Mouse (Mus musculus): ENCODE measurements around the gene Sertad1. TPM values are rescaled to one million over a fixed set of nuclear protein-coding genes. Genes with fewer than 3 reads are reported as not detected.

Sertad1 gene
- polyA plus RNA-seq (2015; fragmentation: Nextera tagmentation; extraction: Ambion mirVana) = 34.9 and 37.2 TPM in 2 replicates

DNA sequence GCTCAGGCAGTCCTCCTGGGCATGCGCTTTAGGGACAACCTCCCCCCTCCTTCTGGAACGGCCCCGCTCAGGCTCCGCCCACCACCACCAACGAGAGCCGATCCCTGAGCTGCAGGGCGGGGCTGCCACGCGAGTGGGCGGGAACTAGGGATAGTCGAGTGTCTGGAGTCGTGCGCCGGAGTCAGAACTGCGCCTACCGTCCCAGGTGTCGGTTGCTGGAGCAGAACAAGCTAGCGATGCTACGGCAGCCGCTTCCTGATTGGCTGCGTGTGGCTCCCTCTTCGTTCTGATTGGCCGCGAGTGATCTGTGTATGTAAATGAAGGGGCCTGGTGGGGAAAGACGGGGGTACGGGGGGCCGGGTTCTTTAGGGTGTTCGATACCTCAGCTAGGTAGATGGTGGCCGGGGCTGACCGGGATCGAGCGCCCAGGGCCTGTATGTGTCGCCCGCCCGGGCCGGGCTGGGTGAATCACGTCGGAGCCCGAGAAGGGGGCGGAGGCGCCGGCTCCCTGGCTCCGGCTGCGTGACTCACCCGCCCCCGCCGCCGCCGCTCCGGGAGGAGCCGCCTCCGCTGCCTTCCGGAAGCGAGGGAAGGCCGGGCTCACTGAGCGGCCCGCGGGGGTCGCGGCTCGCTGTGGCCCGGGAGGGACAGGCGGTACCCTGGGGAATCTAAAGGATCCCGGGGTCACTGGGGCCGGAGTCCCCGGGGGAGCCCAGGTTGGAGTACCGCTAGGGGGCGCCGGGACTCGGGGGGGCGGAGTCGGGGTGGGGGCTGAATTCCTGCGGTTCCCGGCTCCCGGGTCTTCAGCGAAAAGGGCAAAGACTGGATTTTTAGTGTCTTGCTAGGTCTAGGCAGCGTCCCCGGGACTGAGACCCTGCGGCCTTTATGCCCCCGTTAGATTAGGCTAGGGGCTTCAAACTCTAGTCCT, at the start of gene Sertad1:
TSS of gene Sertad1 (plus strand) at position 141 of the 928 bp plus-strand sequence.
- Histone ChIP-seq H3K4me1 (replicated peaks) (peaks cover 45% of the 10 kb centered on the region), H3K4me3 (peak within 1 kb of the TSS; percentile 92), H3K9me3 (replicated peaks) (no peaks in the 10 kb centered on the region), H3K9ac (peak within 1 kb of the TSS; percentile 97), H3K4me2 (peak within 1 kb of the TSS; percentile 82), H3K27me3 (no peaks in the 10 kb centered on the region), H3K27ac (peak within 1 kb of the TSS; percentile 99), H3K36me3 (peaks cover 9% of the 10 kb centered on the region)
- ATAC-seq (replicated peaks; ENCODE audit: insufficient number of reproducible peaks, insufficient read depth, low FRiP score, low read depth) = peak; percentile 89
- WGBS = under 1% methylated on average over 80 of the region's 80 CpGs

DNA sequence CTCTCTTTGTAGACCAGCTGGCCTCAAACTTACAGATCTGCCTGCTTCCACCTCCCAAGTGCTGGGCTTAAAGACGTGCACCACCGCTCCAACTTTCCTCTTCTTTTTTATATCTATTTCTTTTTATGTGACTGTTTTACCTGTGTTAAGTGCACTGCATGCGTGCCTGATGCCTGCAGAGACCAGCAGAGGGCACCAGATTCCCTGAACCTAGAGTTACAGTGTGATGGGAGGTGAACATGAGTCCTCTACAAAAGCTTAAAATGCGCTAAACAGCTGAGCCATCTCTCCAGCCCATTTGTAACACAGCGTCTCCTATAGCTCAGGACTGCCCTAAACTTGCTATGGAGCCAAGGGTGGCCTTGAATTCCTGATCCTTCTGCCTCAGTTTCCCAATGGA, 49.2 kb upstream of the Sertad1 start:
- no peak overlapping the region for H3K4me3 ChIP-seq
- no peak overlapping the region for H3K27ac ChIP-seq
- H3K9me3 ChIP-seq (replicated peaks) = no peaks in the 10 kb centered on the region
- H3K4me1 ChIP-seq (replicated peaks) = no peaks in the 10 kb centered on the region
- peaks cover 26% of the 10 kb centered on the region for H3K27me3 ChIP-seq
- H3K4me2 ChIP-seq = no peak overlapping the region
- no peak overlapping the region for H3K9ac ChIP-seq
- ATAC-seq (replicated peaks; ENCODE audit: insufficient number of reproducible peaks, insufficient read depth, low FRiP score, low read depth) = no peak
- no peaks in the 10 kb centered on the region for H3K36me3 ChIP-seq
- 50% methylated on average over 5 of the region's 5 CpGs for WGBS

DNA sequence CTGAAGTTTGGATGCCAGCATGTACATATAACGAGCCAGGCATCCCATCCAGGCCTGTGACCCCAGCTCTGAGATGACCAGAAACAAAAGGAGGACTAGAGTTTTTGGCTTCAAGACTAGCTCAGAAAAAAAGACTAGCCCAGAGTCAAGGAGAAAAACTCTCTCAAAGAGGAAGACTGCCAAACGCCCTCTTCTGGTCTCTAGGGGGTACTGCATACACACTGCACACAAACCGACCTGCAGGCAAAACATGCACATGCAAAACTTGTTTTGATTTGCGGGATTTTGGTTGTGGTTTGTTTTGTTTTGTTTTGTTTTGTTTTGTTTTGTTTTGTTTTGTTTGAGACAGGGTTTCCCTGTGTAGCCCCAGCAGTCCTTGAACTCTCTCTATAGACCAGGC, 46.7 kb upstream of the Sertad1 start:
- Histone ChIP-seq H3K4me3 (no peak overlapping the region), H3K9me3 (replicated peaks) (no peaks in the 10 kb centered on the region), H3K36me3 (no peaks in the 10 kb centered on the region), H3K27me3 (peaks cover 12% of the 10 kb centered on the region), H3K4me1 (replicated peaks) (no peaks in the 10 kb centered on the region), H3K27ac (no peak overlapping the region), H3K4me2 (no peak overlapping the region), H3K9ac (no peak overlapping the region)
- no peak for ATAC-seq (replicated peaks; ENCODE audit: insufficient number of reproducible peaks, insufficient read depth, low FRiP score, low read depth)
- WGBS = 72% methylated on average over 4 of the region's 4 CpGs

DNA sequence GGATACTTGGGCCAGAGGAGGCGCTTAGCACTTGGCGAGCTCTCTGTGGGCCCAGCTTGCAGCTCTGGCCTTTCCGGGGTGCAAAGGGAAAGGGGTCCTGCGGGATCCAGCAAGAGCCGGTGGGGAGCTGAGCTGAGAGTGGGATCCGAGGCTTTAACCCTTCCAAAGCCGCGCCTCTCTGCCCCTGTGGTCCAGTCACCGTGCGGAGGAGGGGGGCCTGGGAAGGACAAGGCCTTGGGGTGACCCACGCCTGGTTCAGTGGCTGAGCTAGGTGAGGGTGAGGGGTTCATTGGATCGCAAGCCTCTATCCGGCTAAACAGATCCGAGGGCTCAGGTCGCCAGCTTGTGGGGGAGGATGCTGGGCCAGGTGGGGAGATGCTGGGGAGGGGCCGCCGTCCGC, 40.7 kb upstream of the Sertad1 start:
- ATAC-seq (replicated peaks; ENCODE audit: insufficient number of reproducible peaks, insufficient read depth, low FRiP score, low read depth) = no peak
- H3K27me3 ChIP-seq = peaks cover 26% of the 10 kb centered on the region
- H3K9me3 ChIP-seq (replicated peaks) = no peaks in the 10 kb centered on the region
- peaks cover 21% of the 10 kb centered on the region for H3K4me1 ChIP-seq (replicated peaks)
- no peaks in the 10 kb centered on the region for H3K36me3 ChIP-seq
- H3K9ac ChIP-seq = peak overlapping the region; percentile 64
- H3K27ac ChIP-seq = no peak overlapping the region
- H3K4me2 ChIP-seq = peak overlapping the region; percentile 96
- WGBS = 6% methylated on average over 18 of the region's 18 CpGs
- peak overlapping the region; percentile 58 for H3K4me3 ChIP-seq

GRCm38 (mm10) chr7:27446521-27447418, 39.9 kb upstream of the Sertad1 start:
- Histone ChIP-seq H3K4me3 (peak overlapping the region; percentile 67), H3K4me1 (replicated peaks) (peaks cover 21% of the 10 kb centered on the region), H3K27me3 (peaks cover 26% of the 10 kb centered on the region), H3K27ac (no peak overlapping the region), H3K9ac (peak overlapping the region; percentile 64), H3K4me2 (peak overlapping the region; percentile 96), H3K36me3 (no peaks in the 10 kb centered on the region), H3K9me3 (replicated peaks) (no peaks in the 10 kb centered on the region)
- ATAC-seq (replicated peaks; ENCODE audit: insufficient number of reproducible peaks, insufficient read depth, low FRiP score, low read depth) = 0 out of 2 replicates have a peak, but pooled peaks have one; percentile 11
- WGBS = 8% methylated on average over 39 of the region's 53 CpGs

DNA sequence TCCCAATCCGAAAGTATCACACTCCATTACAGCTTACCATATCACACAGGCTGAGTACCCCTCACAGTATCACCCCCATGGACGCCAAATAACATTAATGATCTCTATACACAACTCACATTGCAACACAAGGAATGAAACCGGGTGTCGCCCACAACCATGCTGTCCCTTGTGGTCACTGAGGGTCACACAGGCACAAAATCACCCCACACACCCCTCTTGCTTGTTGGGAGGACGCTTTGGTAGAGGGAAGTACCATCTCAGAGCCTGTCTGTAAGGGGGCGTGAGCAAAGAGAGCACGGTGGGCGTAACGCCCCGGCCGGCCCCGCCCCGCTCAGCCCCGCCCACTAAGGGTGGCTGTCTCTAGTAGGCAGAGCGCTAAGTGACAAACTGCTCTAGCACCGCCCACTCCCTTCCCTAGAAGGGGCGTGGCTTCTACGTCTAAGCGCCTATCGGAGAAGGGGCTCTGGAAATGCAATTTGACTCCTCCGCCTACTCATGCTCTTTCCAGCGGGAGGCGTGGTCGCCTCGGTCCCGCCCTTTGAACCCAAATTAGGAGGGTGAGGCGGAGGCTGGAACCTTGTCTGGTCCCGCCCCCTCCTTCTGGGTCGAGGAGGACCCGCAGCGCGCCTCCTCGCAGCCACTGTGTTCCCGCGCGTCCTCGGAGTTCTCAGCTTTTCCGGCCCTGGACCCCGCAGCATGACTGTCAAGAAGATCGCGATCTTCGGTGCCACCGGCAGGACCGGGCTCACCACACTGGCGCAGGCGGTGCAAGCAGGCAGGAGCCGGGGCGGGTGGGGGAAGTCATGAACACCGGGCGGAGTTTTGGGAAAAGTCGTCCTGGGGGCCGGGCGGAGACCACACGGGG, 39.1 kb upstream of the Sertad1 start, which contains the start of the genes Sptbn4 and Blvrb:
TSS of gene Sptbn4 (minus strand) at position 268 of the 868 bp plus-strand sequence.
TSS of gene Blvrb (plus strand) at position 560 of the 868 bp plus-strand sequence.
- H3K9me3 ChIP-seq (replicated peaks) = no peaks in the 10 kb centered on the region
- H3K4me1 ChIP-seq (replicated peaks) = peaks cover 21% of the 10 kb centered on the region
- peak within 1 kb of the TSS; percentile 96 for H3K4me2 ChIP-seq
- ATAC-seq (replicated peaks; ENCODE audit: insufficient number of reproducible peaks, insufficient read depth, low FRiP score, low read depth) = peak; percentile 93
- H3K9ac ChIP-seq = peak within 1 kb of the TSS; percentile 64
- peak within 1 kb of the TSS; percentile 62 for H3K27ac ChIP-seq
- H3K27me3 ChIP-seq = peaks cover 26% of the 10 kb centered on the region
- H3K36me3 ChIP-seq = no peaks in the 10 kb centered on the region
- 1% methylated on average over 53 of the region's 54 CpGs for WGBS
- H3K4me3 ChIP-seq = peak within 1 kb of the TSS; percentile 67

- H3K4me1 ChIP-seq (replicated peaks) = peaks cover 21% of the 10 kb centered on the region
These were observed 38.1 kb upstream of the Sertad1 start for GRCm38 (mm10) chr7:27448421-27449206.

DNA sequence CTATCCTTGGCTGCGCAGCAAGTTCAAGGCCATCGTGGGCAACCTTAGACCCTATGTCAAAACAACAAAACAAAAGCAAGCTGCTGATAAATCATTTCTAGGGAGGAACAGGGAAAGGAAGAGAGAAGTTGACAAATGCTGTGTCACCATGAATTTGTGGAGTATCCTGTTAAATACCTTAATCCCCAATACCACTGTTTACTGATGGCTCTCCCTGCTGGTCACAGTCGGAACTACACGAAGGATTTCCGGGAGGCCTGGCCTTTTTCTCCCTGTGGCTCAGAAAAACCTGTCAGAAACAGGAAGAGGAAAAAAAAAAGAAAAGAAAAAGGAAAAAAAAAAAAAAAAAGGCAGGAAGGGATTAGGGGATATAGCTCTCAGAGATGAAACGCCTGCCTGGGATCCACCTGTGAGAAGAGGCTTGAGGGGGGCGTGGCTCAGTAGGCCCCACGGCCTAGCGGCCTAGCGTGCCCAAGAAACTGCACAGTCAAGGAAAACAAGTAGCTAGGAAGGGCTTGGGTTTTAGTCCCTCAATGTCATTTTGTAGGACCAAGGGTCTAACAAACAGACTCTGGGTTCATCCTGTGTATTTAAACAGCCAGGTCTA, 37.4 kb upstream of the Sertad1 start:
- H3K36me3 ChIP-seq = no peaks in the 10 kb centered on the region
- no peak for ATAC-seq (replicated peaks; ENCODE audit: insufficient number of reproducible peaks, insufficient read depth, low FRiP score, low read depth)
- no peaks in the 10 kb centered on the region for H3K9me3 ChIP-seq (replicated peaks)
- H3K4me1 ChIP-seq (replicated peaks) = peaks cover 21% of the 10 kb centered on the region
- H3K27me3 ChIP-seq = peaks cover 24% of the 10 kb centered on the region
- no peak overlapping the region for H3K4me3 ChIP-seq
- WGBS = 63% methylated on average over 10 of the region's 10 CpGs
- H3K27ac ChIP-seq = no peak overlapping the region
- peak overlapping the region; percentile 96; the same call in 1 of the 2 replicates for H3K4me2 ChIP-seq
- H3K9ac ChIP-seq = no peak overlapping the region

More at GRCm38 (mm10) chr7:27448421-27449206, 38.1 kb upstream of the Sertad1 start:
- H3K4me2 ChIP-seq = peak overlapping the region; percentile 96
- ATAC-seq (replicated peaks; ENCODE audit: insufficient number of reproducible peaks, insufficient read depth, low FRiP score, low read depth) = no peak
- 50% methylated on average over 15 of the region's 15 CpGs for WGBS
- H3K36me3 ChIP-seq = no peaks in the 10 kb centered on the region
- no peaks in the 10 kb centered on the region for H3K9me3 ChIP-seq (replicated peaks)
- peaks cover 26% of the 10 kb centered on the region for H3K27me3 ChIP-seq
- no peak overlapping the region; the same call in 1 of the 2 replicates for H3K27ac ChIP-seq
- peak overlapping the region; percentile 67 for H3K4me3 ChIP-seq
- peak overlapping the region; percentile 63 for H3K9ac ChIP-seq

DNA sequence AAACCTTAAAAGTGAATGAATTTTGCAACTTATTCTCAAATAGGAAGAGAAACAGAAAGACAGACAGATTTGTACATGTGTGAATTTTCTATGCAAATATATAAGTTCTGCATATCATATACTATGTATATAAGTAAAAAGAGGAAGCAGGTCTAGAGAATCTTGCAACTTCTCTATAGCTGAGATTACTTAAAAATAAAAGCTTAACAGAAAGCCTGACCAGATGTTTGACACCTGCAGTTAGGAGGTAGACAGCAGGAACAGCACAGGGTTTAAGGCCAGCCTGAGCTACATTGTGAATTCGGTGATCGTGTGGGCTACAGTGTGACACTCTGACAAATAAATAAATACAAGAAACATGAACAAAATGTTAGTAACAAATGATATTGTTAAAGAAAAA, 35.4 kb upstream of the Sertad1 start:
- no peak for ATAC-seq (replicated peaks; ENCODE audit: insufficient number of reproducible peaks, insufficient read depth, low FRiP score, low read depth)
- no peaks in the 10 kb centered on the region for H3K9me3 ChIP-seq (replicated peaks)
- H3K4me3 ChIP-seq = no peak overlapping the region
- no peak overlapping the region for H3K9ac ChIP-seq
- no peak overlapping the region for H3K4me2 ChIP-seq
- 100% methylated on average over 2 of the region's 2 CpGs for WGBS
- H3K27me3 ChIP-seq = peaks cover 4% of the 10 kb centered on the region
- peaks cover 16% of the 10 kb centered on the region for H3K4me1 ChIP-seq (replicated peaks)
- H3K36me3 ChIP-seq = no peaks in the 10 kb centered on the region
- H3K27ac ChIP-seq = no peak overlapping the region

All from heart, embryonic 15.5 days (tissue).